ENCODE assay signal across 8 mouse cellular contexts in genomic region chr19:3684414-3684813, GRCm38 (mm10). TPM values are rescaled to one million over a fixed set of nuclear protein-coding genes. Genes with fewer than 3 reads are reported as not detected.
DNase-seq lines count a peak whose midpoint lies in the region; ATAC-seq and TF ChIP-seq lines count a peak whose summit lies in the region.

No protein-coding gene starts in this region.

- peak overlapping the region; percentile 83; the same call in 1 of the 2 replicates for H3K27ac ChIP-seq in kidney, embryonic 14.5 days (ENCODE audit: low read depth, low read length)
- H3K27ac ChIP-seq in embryonic facial prominence, embryonic 12.5 days: peak overlapping the region; percentile 84
- H3K27ac ChIP-seq in intestine, embryonic 15.5 days: peak overlapping the region; percentile 86

- peak overlapping the region; percentile 5; the same call in 1 of the 2 replicates for H3K9ac ChIP-seq in kidney, embryonic 14.5 days (ENCODE audit: low read depth, low read length)
- H3K9ac ChIP-seq in embryonic facial prominence, embryonic 12.5 days: peak overlapping the region; percentile 97; the same call in 1 of the 2 replicates
- H3K9ac ChIP-seq in intestine, embryonic 15.5 days: peak overlapping the region; percentile 94

- H3K27me3 ChIP-seq in kidney, embryonic 14.5 days (ENCODE audit: control insufficient read depth, insufficient read depth, low read length): no peaks in the 10 kb centered on the region
- H3K27me3 ChIP-seq in embryonic facial prominence, embryonic 12.5 days: no peaks in the 10 kb centered on the region
- H3K27me3 ChIP-seq in intestine, embryonic 15.5 days (replicated peaks): no peaks in the 10 kb centered on the region
- no peaks in the 10 kb centered on the region for H3K27me3 ChIP-seq in myocyte (ENCODE audit: control insufficient read depth, insufficient read depth, insufficient read length)

- H3K36me3 ChIP-seq in kidney, embryonic 14.5 days (ENCODE audit: control insufficient read depth, insufficient read depth, low read length): no peaks in the 10 kb centered on the region
- H3K36me3 ChIP-seq in embryonic facial prominence, embryonic 12.5 days: no peaks in the 10 kb centered on the region
- no peaks in the 10 kb centered on the region for H3K36me3 ChIP-seq in intestine, embryonic 15.5 days
- no peaks in the 10 kb centered on the region for H3K36me3 ChIP-seq in myocyte (ENCODE audit: control insufficient read depth, insufficient read depth)

- WGBS in kidney, embryonic 14.5 days: 0% methylated on average over 1 of the region's 1 CpGs
- 12% methylated on average over 1 of the region's 1 CpGs for WGBS in embryonic facial prominence, embryonic 12.5 days
- 18% methylated on average over 1 of the region's 1 CpGs for WGBS in intestine, embryonic 15.5 days

- ATAC-seq in kidney, embryonic 14.5 days (ENCODE audit: low FRiP score, low TSS enrichment): no peak
- no peak for ATAC-seq in embryonic facial prominence, embryonic 12.5 days (ENCODE audit: insufficient number of reproducible peaks, insufficient read depth, low FRiP score, low TSS enrichment)
- ATAC-seq in intestine, embryonic 15.5 days: no peak
- no peak for ATAC-seq in erythroid progenitor cell, adult 5-6 weeks (replicated peaks; ENCODE audit: low FRiP score, poor library complexity, severe bottlenecking)

- peak overlapping the region; percentile 99 for H3K4me2 ChIP-seq in kidney, embryonic 14.5 days (replicated peaks; ENCODE audit: low read depth, low read length)
- peak overlapping the region; percentile 78 for H3K4me2 ChIP-seq in embryonic facial prominence, embryonic 12.5 days (replicated peaks)
- H3K4me2 ChIP-seq in intestine, embryonic 15.5 days (replicated peaks): peak overlapping the region; percentile 94
- H3K4me2 ChIP-seq in myocyte (ENCODE audit: low read depth): peak overlapping the region; percentile 88

- H3K9me3 ChIP-seq in kidney, embryonic 14.5 days (ENCODE audit: control insufficient read depth, low read length): no peaks in the 10 kb centered on the region
- no peaks in the 10 kb centered on the region for H3K9me3 ChIP-seq in embryonic facial prominence, embryonic 12.5 days
- no peaks in the 10 kb centered on the region for H3K9me3 ChIP-seq in intestine, embryonic 15.5 days

- H3ac ChIP-seq in myocyte (ENCODE audit: control insufficient read depth, insufficient read length): no peak overlapping the region

- H3K79me2 ChIP-seq in myocyte (ENCODE audit: control insufficient read depth, insufficient read depth): peaks cover 54% of the 10 kb centered on the region

- DNase-seq in kidney, postnatal 10 days: no peak
- no peak for DNase-seq in layer of hippocampus, postnatal 25 days (ENCODE audit: extremely low spot score in 1 of 2, low spot score in 1 of 2)
- DNase-seq in cerebellum, adult 8-10 months: no peak

- no peak for TF ChIP-seq POLR2A in myocyte (IDR thresholded peaks at IDR 0.05; ENCODE audit: insufficient read length, low read depth)

- H3K4me1 ChIP-seq in kidney, embryonic 14.5 days (ENCODE audit: control insufficient read depth, insufficient read depth, low read length): peaks cover 54% of the 10 kb centered on the region
- H3K4me1 ChIP-seq in embryonic facial prominence, embryonic 12.5 days: peaks cover 54% of the 10 kb centered on the region
- peaks cover 56% of the 10 kb centered on the region for H3K4me1 ChIP-seq in intestine, embryonic 15.5 days (replicated peaks)

- H3K4me3 ChIP-seq in kidney, embryonic 14.5 days (ENCODE audit: low read length): peak overlapping the region; percentile 98
- peak overlapping the region; percentile 93 for H3K4me3 ChIP-seq in embryonic facial prominence, embryonic 12.5 days
- peak overlapping the region; percentile 96 for H3K4me3 ChIP-seq in intestine, embryonic 15.5 days (replicated peaks)
- H3K4me3 ChIP-seq in myocyte: peak overlapping the region; percentile 46

TF ChIP-seq in myocyte, 11 proteins besides CTCF, POLR2A, EP300 and RAD21:
- TF ChIP-seq USF1 (IDR thresholded peaks at IDR 0.05; ENCODE audit: low read depth): no peak
- no peak for TF ChIP-seq MAX (IDR thresholded peaks at IDR 0.05; ENCODE audit: low read depth)
- TF ChIP-seq SRF (IDR thresholded peaks at IDR 0.05; ENCODE audit: control insufficient read depth, insufficient read length, low read depth): no peak
- TF ChIP-seq TCF3 (IDR thresholded peaks at IDR 0.05; ENCODE audit: insufficient read length, low read depth): no peak

RNA-seq across cellular contexts. Expression of gene Lrp5, which starts 1.9 kb away (rescaled TPM):
- 7.7 and 10.1 TPM in 2 replicates for polyA plus RNA-seq in kidney, embryonic 14.5 days (2014; fragmentation: Nextera tagmentation; extraction: Ambion mirVana)
- 7.1 and 7.9 TPM in 2 replicates for polyA plus RNA-seq in embryonic facial prominence, embryonic 12.5 days (2016; fragmentation: Nextera tagmentation; extraction: Ambion mirVana)
- polyA plus RNA-seq in intestine, embryonic 15.5 days (2015; fragmentation: Nextera tagmentation; extraction: Ambion mirVana): 5.2 and 5.4 TPM in 2 replicates
- 42.5 TPM for polyA plus RNA-seq in myocyte (2012; fragmentation: generic; extraction: Trizol)
- 10 to 100 TPM; 10.3 to 10.9 TPM for total RNA-seq in layer of hippocampus, postnatal 25 days (2021)
- 0.42 and 5.0 TPM in 2 replicates for total RNA-seq in erythroid progenitor cell, adult 5-6 weeks (2015; ENCODE audit: low replicate concordance)
- 1.8 and 1.9 TPM in 2 replicates for total RNA-seq in erythroid progenitor cell, adult 5-6 weeks (2017; ENCODE audit: low replicate concordance)

RNA-seq across cellular contexts. Expression of gene 1810055G02Rik, which starts 23.7 kb away (rescaled TPM):
- 33.7 and 38.6 TPM in 2 replicates for polyA plus RNA-seq in kidney, embryonic 14.5 days (2014; fragmentation: Nextera tagmentation; extraction: Ambion mirVana)
- polyA plus RNA-seq in embryonic facial prominence, embryonic 12.5 days (2016; fragmentation: Nextera tagmentation; extraction: Ambion mirVana): 42.0 and 44.7 TPM in 2 replicates
- polyA plus RNA-seq in intestine, embryonic 15.5 days (2015; fragmentation: Nextera tagmentation; extraction: Ambion mirVana): 39.9 and 41.9 TPM in 2 replicates
- 51.1 TPM for polyA plus RNA-seq in myocyte (2012; fragmentation: generic; extraction: Trizol)
- total RNA-seq in layer of hippocampus, postnatal 25 days (2021): 10 to 100 TPM; 28.3 to 28.6 TPM
- 5.0 and 8.4 TPM in 2 replicates for total RNA-seq in erythroid progenitor cell, adult 5-6 weeks (2015; ENCODE audit: low replicate concordance)
- 3.1 and 3.2 TPM in 2 replicates for total RNA-seq in erythroid progenitor cell, adult 5-6 weeks (2017; ENCODE audit: low replicate concordance)

Comparison
In these comparisons a context has a peak if more than half of its experiments do, and no peak if none do; other contexts are left out.
1. H3K4me3 ChIP-seq: peak in every context shown above with its lines; median percentile 98 in kidney, embryonic 14.5 days; 96 in intestine, embryonic 15.5 days; 93 in embryonic facial prominence, embryonic 12.5 days; 46 in myocyte.
2. H3K9ac ChIP-seq: peak in every context shown above with its lines; median percentile 97 in embryonic facial prominence, embryonic 12.5 days; 94 in intestine, embryonic 15.5 days; 5 in kidney, embryonic 14.5 days.